Comparison of ENCODE assay signal across 11 mouse cellular contexts in the genomic region with DNA sequence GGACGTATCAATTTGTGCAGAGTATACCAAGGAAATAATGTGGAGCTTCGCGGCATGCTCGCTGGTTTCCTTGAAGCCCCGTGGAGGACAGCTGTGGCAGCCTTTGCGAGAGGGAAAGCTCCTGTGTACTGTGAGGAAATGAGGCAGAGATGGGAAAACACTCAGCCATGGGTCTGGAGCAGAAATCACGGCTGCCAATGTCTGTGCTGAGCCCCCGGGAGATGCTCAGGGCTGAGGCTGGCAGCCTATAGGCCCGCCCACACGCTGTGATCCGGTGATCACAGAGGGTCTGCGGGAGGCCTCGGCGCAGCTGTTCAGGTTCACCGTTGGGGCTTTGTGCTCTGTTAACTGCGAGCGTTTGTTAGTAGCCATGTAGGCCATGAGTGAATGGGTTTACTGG. TPM values are rescaled to one million over a fixed set of nuclear protein-coding genes. Genes with fewer than 3 reads are reported as not detected.
DNase-seq lines count a peak whose midpoint lies in the region; ATAC-seq and TF ChIP-seq lines count a peak whose summit lies in the region.
"Had no signal": no experiment of that assay in that cellular context is flagged by ENCODE, and none has a peak within 500 bp of the region (broad histone marks: within the 10 kb centered on the region; RNA-seq: fewer than 3 reads in every experiment).

No protein-coding gene starts in this region.

- WGBS in cerebellum, adult 2 months = 26% methylated on average over 17 of the region's 17 CpGs
- WGBS in lung, embryonic 14.5 days = 10% methylated on average over 17 of the region's 17 CpGs
- WGBS in hindbrain, embryonic 13.5 days = 6% methylated on average over 17 of the region's 17 CpGs
- WGBS in neural tube, embryonic 13.5 days = 6% methylated on average over 17 of the region's 17 CpGs

- H3K4me3 ChIP-seq in cerebellum, adult 2 months (replicated peaks; ENCODE audit: insufficient read depth, low read depth, low read length) = no peak overlapping the region
- H3K4me3 ChIP-seq in lung, embryonic 14.5 days (ENCODE audit: low read depth, low read length) = no peak overlapping the region
- H3K4me3 ChIP-seq in hindbrain, embryonic 13.5 days = peak overlapping the region; percentile 0; the same call in 1 of the 2 replicates
- H3K4me3 ChIP-seq in neural tube, embryonic 13.5 days = 0 out of 2 replicates have a peak overlapping the region, but pooled peaks have one; percentile 3

- TF ChIP-seq POLR2A in cerebellum, adult 2 months (IDR thresholded peaks at IDR 0.05; ENCODE audit: borderline replicate concordance, insufficient read depth, low read length) = no peak

- ATAC-seq in lung, embryonic 14.5 days (ENCODE audit: insufficient read depth) = peak; percentile 49; the same call in 1 of the 2 replicates
- peak; percentile 89 for ATAC-seq in hindbrain, embryonic 13.5 days (ENCODE audit: low FRiP score)
- peak; percentile 89 for ATAC-seq in neural tube, embryonic 13.5 days (ENCODE audit: low read depth)
- ATAC-seq in megakaryocyte progenitor cell, adult 5-6 weeks (replicated peaks; ENCODE audit: poor library complexity) = no peak
- ATAC-seq: activated CD4-positive, CD25-positive, alpha-beta regulatory T cell, adult 4 months had no signal

- peak; percentile 35 to 57 for DNase-seq in cerebellum, adult 2 months
- DNase-seq in cerebellum, adult 8-10 months = no peak
- DNase-seq in lung, embryonic 14.5 days = peak; percentile 50
- no peak for DNase-seq in lung, postnatal 25 days (ENCODE audit: low spot score)
- no peak for DNase-seq in layer of hippocampus, adult 8-10 months (ENCODE audit: low spot score in 2 of 2)
- DNase-seq: gastrocnemius, postnatal 10 days had no signal

- no peak overlapping the region for H3K9ac ChIP-seq in lung, embryonic 14.5 days
- H3K9ac ChIP-seq in hindbrain, embryonic 13.5 days = peak overlapping the region; percentile 53; the same call in 1 of the 2 replicates
- peak overlapping the region; percentile 17 for H3K9ac ChIP-seq in neural tube, embryonic 13.5 days
- H3K9ac ChIP-seq: liver, embryonic 14.5 days had no signal

- no peak for TF ChIP-seq CTCF in cerebellum, adult 2 months (IDR thresholded peaks at IDR 0.05; ENCODE audit: borderline replicate concordance, insufficient read depth, low read depth, low read length)
- TF ChIP-seq CTCF in lung, embryonic 14.5 days (IDR thresholded peaks at IDR 0.05; ENCODE audit: low read depth) = no peak

- no peaks in the 10 kb centered on the region; the same call in 1 of the 2 replicates for H3K27me3 ChIP-seq in cerebellum, adult 2 months (ENCODE audit: control insufficient read depth, insufficient read depth, low read length)
- H3K27me3 ChIP-seq in lung, embryonic 14.5 days (ENCODE audit: insufficient read depth, low read length) = no peaks in the 10 kb centered on the region
- H3K27me3 ChIP-seq in hindbrain, embryonic 13.5 days = no peaks in the 10 kb centered on the region
- no peaks in the 10 kb centered on the region for H3K27me3 ChIP-seq in neural tube, embryonic 13.5 days

- H3K9me3 ChIP-seq in lung, embryonic 14.5 days (ENCODE audit: low read depth, low read length) = no peaks in the 10 kb centered on the region; the same call in 1 of the 2 replicates
- H3K9me3 ChIP-seq in hindbrain, embryonic 13.5 days = no peaks in the 10 kb centered on the region
- H3K9me3 ChIP-seq in neural tube, embryonic 13.5 days = no peaks in the 10 kb centered on the region

- no peaks in the 10 kb centered on the region for H3K4me1 ChIP-seq in cerebellum, adult 2 months (ENCODE audit: control insufficient read depth, insufficient read depth, low read length)
- peaks cover 9% of the 10 kb centered on the region; the same call in 1 of the 2 replicates for H3K4me1 ChIP-seq in lung, embryonic 14.5 days (ENCODE audit: insufficient read depth)
- peaks cover 29% of the 10 kb centered on the region for H3K4me1 ChIP-seq in hindbrain, embryonic 13.5 days (replicated peaks)
- H3K4me1 ChIP-seq in neural tube, embryonic 13.5 days (replicated peaks) = peaks cover 31% of the 10 kb centered on the region

- peak overlapping the region; percentile 31 for H3K4me2 ChIP-seq in lung, embryonic 14.5 days
- H3K4me2 ChIP-seq in hindbrain, embryonic 13.5 days = peak overlapping the region; percentile 46
- peak overlapping the region; percentile 47 for H3K4me2 ChIP-seq in neural tube, embryonic 13.5 days

- H3K36me3 ChIP-seq in lung, embryonic 14.5 days (ENCODE audit: insufficient read depth) = no peaks in the 10 kb centered on the region
- no peaks in the 10 kb centered on the region for H3K36me3 ChIP-seq in hindbrain, embryonic 13.5 days
- no peaks in the 10 kb centered on the region for H3K36me3 ChIP-seq in neural tube, embryonic 13.5 days

- no peak overlapping the region for H3K27ac ChIP-seq in cerebellum, adult 2 months (ENCODE audit: insufficient read depth, low read length)
- H3K27ac ChIP-seq in lung, embryonic 14.5 days (ENCODE audit: low read depth) = no peak overlapping the region
- H3K27ac ChIP-seq in hindbrain, embryonic 13.5 days = peak overlapping the region; percentile 90
- peak overlapping the region; percentile 87 for H3K27ac ChIP-seq in neural tube, embryonic 13.5 days (replicated peaks)
- H3K27ac ChIP-seq: liver, embryonic 14.5 days had no signal

RNA-seq across cellular contexts. Expression of gene Enoph1, which starts 51.8 kb away (rescaled TPM):
- polyA plus RNA-seq in cerebellum, adult 2 months (2012; rRNA removed) = 64.7 and 74.6 TPM in 2 replicates
- 47.9 and 50.8 TPM in 2 replicates for polyA plus RNA-seq in lung, embryonic 14.5 days (2014; fragmentation: Nextera tagmentation; extraction: Ambion mirVana)
- 39.5 and 42.4 TPM in 2 replicates for polyA plus RNA-seq in hindbrain, embryonic 13.5 days (2015; fragmentation: Nextera tagmentation; extraction: Ambion mirVana)
- polyA plus RNA-seq in neural tube, embryonic 13.5 days (2015; fragmentation: Nextera tagmentation; extraction: Ambion mirVana) = 38.9 and 42.9 TPM in 2 replicates
- 46.5 and 46.8 TPM in 2 replicates for total RNA-seq in megakaryocyte progenitor cell, adult 5-6 weeks (2015)
- 45.9 and 47.4 TPM in 2 replicates for total RNA-seq in megakaryocyte progenitor cell, adult 5-6 weeks (2017)
- total RNA-seq in layer of hippocampus, adult 8-10 months (2022) = 10 to 100 TPM; 51.4 to 56.9 (median 55.1) TPM

RNA-seq across cellular contexts. Expression of gene Hnrnpdl, which starts 52.1 kb away (rescaled TPM):
- polyA plus RNA-seq in cerebellum, adult 2 months (2012; rRNA removed) = 257 and 262 TPM in 2 replicates
- 200 and 204 TPM in 2 replicates for polyA plus RNA-seq in lung, embryonic 14.5 days (2014; fragmentation: Nextera tagmentation; extraction: Ambion mirVana)
- polyA plus RNA-seq in hindbrain, embryonic 13.5 days (2015; fragmentation: Nextera tagmentation; extraction: Ambion mirVana) = 231 and 237 TPM in 2 replicates
- polyA plus RNA-seq in neural tube, embryonic 13.5 days (2015; fragmentation: Nextera tagmentation; extraction: Ambion mirVana) = 211 and 214 TPM in 2 replicates
- total RNA-seq in megakaryocyte progenitor cell, adult 5-6 weeks (2015) = 283 and 299 TPM in 2 replicates
- total RNA-seq in megakaryocyte progenitor cell, adult 5-6 weeks (2017) = 415 and 496 TPM in 2 replicates
- 100 to 1,000 TPM; 182 to 223 (median 194) TPM for total RNA-seq in layer of hippocampus, adult 8-10 months (2022)

Comparison
In these comparisons a context has a peak if more than half of its experiments do, and no peak if none do; other contexts are left out.
1. DNase-seq: peak in cerebellum, adult 2 months (2 of 2) and lung, embryonic 14.5 days (single experiment); none in cerebellum, adult 8-10 months (single experiment), lung, postnatal 25 days (single experiment) and layer of hippocampus, adult 8-10 months (0 of 2).
2. H3K27ac ChIP-seq: peak in hindbrain, embryonic 13.5 days (single experiment) and neural tube, embryonic 13.5 days (single experiment); none in cerebellum, adult 2 months (single experiment) and lung, embryonic 14.5 days (single experiment).
3. H3K4me3 ChIP-seq: peak in hindbrain, embryonic 13.5 days (single experiment) and neural tube, embryonic 13.5 days (single experiment); none in cerebellum, adult 2 months (single experiment) and lung, embryonic 14.5 days (single experiment).
4. Peak in every context shown above with its lines, with median percentiles within 50 percentile points of each other: H3K4me2 ChIP-seq.